Mouse (Mus musculus) liver, embryonic 14.5 days (tissue): Measurements from ENCODE around the gene Ntsr1.

Experiments used
- CTCF ChIP-seq: IDR thresholded peaks from 2 replicates; pipeline ENCODE4 v1.5.1; 2016; ENCODE audit warnings: antibody characterized with exemption, low read depth, control low read depth
- EP300 ChIP-seq: IDR thresholded peaks from 2 replicates; pipeline ENCODE4 v1.6.1; 2016; ENCODE audit warnings: antibody characterized with exemption, low read depth

- no peak for TF ChIP-seq CTCF
- TF ChIP-seq EP300: no peak
These were observed 52.6 kb downstream of the Ntsr1 start for GRCm38 (mm10) chr2:180552340-180552739.
